25 mouse cellular contexts compared by ENCODE assay signal in genomic region chr11:5158056-5158455, GRCm38 (mm10).
"Had no signal": no experiment of that assay in that cellular context is flagged by ENCODE, and none has a peak within 500 bp of the region (broad histone marks: within the 10 kb centered on the region; RNA-seq: fewer than 3 reads in every experiment).

No protein-coding gene starts in this region.

- H3K36me3 ChIP-seq: heart, embryonic 10.5 days; heart, embryonic 12.5 days; hindbrain, embryonic 10.5 days; hindbrain, embryonic 13.5 days; hindbrain, embryonic 15.5 days; limb, embryonic 12.5 days; liver, embryonic 13.5 days; liver, embryonic 15.5 days had no signal

- DNase-seq: gastrocnemius, adult 2 months; gastrocnemius, postnatal 10 days; gastrocnemius, postnatal 25 days; heart, postnatal 10 days; heart, postnatal 4 days; kidney, adult 11 months; kidney, adult 8-10 months; kidney, postnatal 14 days; kidney, postnatal 36 days; layer of hippocampus, adult 9-11 months; layer of hippocampus, postnatal 36 days; left cerebral cortex, postnatal 4 days; liver; liver, embryonic 13.5 days had no signal

- H3K4me2 ChIP-seq: heart, embryonic 12.5 days; hindbrain, embryonic 13.5 days; hindbrain, embryonic 15.5 days; limb, embryonic 12.5 days; liver, embryonic 11.5 days; liver, embryonic 13.5 days; liver, embryonic 15.5 days had no signal

- H3K4me3 ChIP-seq: gastrocnemius, adult 2 months; heart, embryonic 10.5 days; heart, embryonic 12.5 days; hindbrain, embryonic 10.5 days; hindbrain, embryonic 13.5 days; hindbrain, embryonic 15.5 days; limb, embryonic 12.5 days; liver, embryonic 13.5 days; liver, embryonic 15.5 days had no signal

- H3K9me3 ChIP-seq: hindbrain, embryonic 13.5 days; hindbrain, embryonic 15.5 days; liver, embryonic 15.5 days had no signal

- H3K9ac ChIP-seq: heart, embryonic 12.5 days; hindbrain, embryonic 13.5 days; hindbrain, embryonic 15.5 days; limb, embryonic 12.5 days; liver, embryonic 13.5 days; liver, embryonic 15.5 days had no signal

- H3K27ac ChIP-seq: gastrocnemius, adult 2 months; heart, embryonic 10.5 days; hindbrain, embryonic 10.5 days; hindbrain, embryonic 13.5 days; hindbrain, embryonic 15.5 days; hindbrain, postnatal 0 days; kidney, postnatal 0 days; limb, embryonic 12.5 days; liver, embryonic 13.5 days; liver, embryonic 15.5 days had no signal

- H3K4me1 ChIP-seq: liver, embryonic 15.5 days had no signal

- ATAC-seq: hindbrain, postnatal 0 days; intestine, embryonic 16.5 days had no signal

- H3K27me3 ChIP-seq: hindbrain, embryonic 15.5 days; limb, embryonic 12.5 days had no signal
